Mouse (Mus musculus): ENCODE results near the gene Rab34. TPM values are rescaled to one million over a fixed set of nuclear protein-coding genes. Genes with fewer than 3 reads are reported as not detected.

The Rab34 gene
- total RNA-seq, 2 experiments from 2014 or later: 20.5 to 28.0 TPM

DNA sequence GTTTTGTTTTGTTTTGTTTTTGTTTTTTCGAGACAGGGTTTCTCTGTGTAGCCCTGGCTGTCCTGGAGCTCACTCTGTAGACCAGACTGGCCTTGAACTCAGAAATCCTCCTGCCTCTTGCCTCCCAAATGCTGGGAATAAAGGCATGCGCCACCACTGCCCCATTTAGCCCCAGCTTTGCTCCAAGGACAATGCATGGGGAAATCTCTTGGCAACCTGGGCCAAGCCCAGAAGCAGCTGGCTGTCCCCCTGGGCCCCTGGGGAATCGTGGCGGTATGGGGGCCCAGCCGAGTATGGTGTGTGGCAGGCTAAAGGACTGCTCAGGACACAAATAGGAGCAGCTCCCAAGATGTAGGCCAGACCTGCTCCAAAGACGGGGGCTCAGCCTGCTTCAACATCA, 16.1 kb downstream of the Rab34 start:
- intact Hi-C loops (cut with DNase I): no loop called here

DNA sequence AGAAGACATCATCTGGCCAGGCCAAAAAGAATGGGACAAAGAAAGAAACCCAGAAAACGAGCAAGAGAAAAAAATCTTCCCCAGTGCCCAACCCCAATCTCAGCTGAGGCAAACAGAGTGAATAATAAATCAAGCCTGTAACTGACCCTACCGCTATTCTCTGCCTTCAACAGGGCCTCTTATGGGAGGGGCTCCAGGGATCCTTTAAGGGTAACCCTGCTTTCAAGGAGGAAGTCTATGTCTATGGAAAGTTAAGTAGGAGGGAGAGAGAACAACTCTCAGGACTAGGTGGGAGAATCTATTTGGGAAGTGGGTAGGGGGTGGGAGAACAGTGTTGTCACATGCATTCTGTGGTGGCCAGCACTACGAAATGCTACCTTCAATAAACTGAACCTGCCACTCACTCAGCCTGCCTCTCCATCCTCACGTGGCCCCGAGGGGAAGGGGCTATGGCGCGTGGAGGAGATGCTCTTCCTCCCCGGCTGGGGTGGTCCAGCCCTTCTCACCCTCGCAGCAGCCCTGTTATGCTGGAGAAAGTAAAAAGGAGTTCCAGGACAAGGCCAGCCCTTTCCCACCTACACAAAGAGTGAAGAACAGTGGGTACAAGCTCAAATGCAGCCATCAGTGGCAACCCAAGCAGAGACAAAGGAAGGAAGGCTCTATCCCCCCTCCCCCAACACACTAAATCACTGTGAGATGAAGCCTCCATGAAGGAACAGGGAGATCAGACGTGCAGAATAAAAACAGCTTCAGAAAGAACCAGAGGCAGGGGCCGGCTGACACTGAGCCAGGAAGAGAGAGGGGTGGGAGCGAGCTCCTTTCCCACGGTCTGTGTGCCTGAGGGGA, 17.4 kb downstream of the Rab34 start:
- intact Hi-C loops (cut with DNase I): no loop called here
- DNase-seq (ENCODE audit: low spot score in 2 of 2): no peak

More for the DNA sequence above, 16.1 kb downstream of the Rab34 start:
- DNase-seq (ENCODE audit: low spot score in 2 of 2): no peak

DNA sequence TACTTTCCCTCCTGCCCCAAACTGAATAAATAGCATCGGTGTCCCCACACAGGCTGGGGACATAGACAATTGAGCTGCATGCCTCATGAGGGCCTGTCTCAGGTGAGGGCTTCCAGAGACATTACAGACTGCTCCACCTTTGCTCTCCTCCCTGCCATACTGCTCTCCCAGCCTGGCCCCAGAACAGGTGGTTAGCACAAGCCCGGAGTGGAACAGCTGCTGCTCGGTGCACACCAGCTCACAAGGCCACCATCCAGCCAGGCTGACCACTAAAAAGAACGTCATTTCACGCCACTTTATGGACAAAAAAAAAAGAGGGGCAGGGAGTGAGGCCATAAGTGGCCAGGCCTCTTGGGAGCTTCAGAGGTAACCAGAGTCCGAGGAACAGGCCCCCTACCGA, 19.0 kb downstream of the Rab34 start:
- intact Hi-C loops (cut with DNase I): no loop called here
- no peak for DNase-seq (ENCODE audit: low spot score in 2 of 2)

DNA sequence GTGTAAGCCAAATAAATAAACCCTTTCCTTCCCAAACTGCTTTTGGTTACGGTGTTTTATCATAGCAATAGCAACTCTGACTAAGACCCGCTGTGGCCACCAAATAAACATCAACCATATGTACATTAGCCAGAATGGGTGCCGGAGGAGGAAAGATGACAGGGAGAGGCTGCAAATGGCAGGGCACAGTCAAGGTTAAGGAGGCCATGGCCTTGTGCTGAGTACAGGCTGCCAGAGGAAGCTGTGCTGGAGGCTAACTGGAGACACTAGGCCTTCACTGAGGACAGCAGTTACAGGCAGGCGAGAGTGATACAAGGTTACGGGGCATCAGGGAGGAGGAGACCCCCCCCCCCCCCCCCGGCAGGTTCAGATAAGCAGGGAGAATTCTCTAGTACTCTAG, 21.7 kb downstream of the Rab34 start:
- intact Hi-C loops (cut with DNase I): no loop called here

GRCm38 (mm10) chr11:78210615-78211014, 22.4 kb downstream of the Rab34 start:
- no peak for DNase-seq (ENCODE audit: low spot score in 2 of 2)
- intact Hi-C loops (cut with DNase I): no loop called here

More for the DNA sequence above, 21.7 kb downstream of the Rab34 start:
- no peak for DNase-seq (ENCODE audit: low spot score in 2 of 2)

GRCm38 (mm10) chr11:78211513-78211912, 23.3 kb downstream of the Rab34 start:
- intact Hi-C loops (cut with DNase I): no loop called here
- DNase-seq (ENCODE audit: low spot score in 2 of 2): no peak

DNA sequence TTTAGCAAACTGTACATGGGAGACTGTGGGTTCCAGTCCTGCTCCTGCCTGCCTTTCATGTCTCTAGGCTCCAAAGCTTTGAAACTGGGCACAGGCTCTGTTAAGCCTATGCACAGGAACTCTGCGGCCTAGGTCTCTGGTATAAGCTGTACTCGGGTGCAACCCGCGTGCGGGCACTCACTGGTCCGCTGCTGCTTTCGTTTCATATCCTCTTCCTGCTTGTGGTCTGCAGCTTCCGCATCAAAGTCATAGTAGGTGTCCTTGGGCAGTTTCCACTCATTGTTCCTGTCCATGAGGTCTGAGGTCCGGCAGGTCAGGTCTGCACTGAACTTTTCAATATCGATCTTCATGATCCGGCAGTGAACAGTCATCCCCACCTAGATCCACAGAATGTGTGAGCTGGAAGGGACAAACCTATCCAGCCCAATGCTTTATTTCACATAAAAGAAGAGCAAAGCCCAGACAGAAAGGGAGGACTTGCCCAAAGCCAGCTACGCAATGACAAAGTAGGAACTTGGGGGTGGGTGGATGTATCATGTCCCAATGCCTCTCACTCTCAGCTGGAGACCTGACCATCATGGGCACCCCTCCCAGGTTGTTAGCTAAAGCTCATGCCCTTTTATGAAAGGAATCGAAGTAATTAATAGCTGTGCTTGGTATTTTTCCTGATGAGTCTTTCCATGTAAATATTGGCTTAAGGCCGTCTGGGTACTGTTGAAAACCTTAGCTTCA, 25.0 kb downstream of the Rab34 start:
- DNase-seq (ENCODE audit: low spot score in 2 of 2): no peak
- intact Hi-C loops (cut with DNase I): no loop called here

- DNase-seq (ENCODE audit: low spot score in 2 of 2): no peak
- intact Hi-C loops (cut with DNase I): no loop called here
These were observed 27.6 kb downstream of the Rab34 start for GRCm38 (mm10) chr11:78215709-78216317.

- intact Hi-C loops (cut with DNase I): no loop called here
- DNase-seq (ENCODE audit: low spot score in 2 of 2): no peak
These were observed 35.4 kb downstream of the Rab34 start for GRCm38 (mm10) chr11:78223586-78223985.

DNA sequence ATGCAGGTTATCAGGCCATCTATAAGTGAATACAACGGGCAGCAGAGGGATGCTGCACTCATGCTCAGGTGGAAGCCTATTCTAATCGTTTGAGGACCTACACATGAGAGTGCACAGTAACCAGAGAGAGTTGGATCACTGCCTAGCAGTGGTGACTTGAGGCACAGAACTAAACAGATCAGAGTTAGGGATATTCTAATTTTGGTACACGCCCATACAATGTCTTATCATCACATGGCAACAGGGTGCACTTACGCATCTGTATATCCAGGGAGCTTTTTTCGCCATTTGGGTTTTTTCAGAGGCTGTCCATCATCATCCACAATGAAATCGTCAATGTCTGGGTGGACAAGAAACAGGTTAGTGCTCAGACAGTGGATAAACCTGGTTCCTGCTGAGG, 43.3 kb downstream of the Rab34 start:
- DNase-seq (ENCODE audit: low spot score in 2 of 2): no peak
- intact Hi-C loops (cut with DNase I): no loop called here

DNA sequence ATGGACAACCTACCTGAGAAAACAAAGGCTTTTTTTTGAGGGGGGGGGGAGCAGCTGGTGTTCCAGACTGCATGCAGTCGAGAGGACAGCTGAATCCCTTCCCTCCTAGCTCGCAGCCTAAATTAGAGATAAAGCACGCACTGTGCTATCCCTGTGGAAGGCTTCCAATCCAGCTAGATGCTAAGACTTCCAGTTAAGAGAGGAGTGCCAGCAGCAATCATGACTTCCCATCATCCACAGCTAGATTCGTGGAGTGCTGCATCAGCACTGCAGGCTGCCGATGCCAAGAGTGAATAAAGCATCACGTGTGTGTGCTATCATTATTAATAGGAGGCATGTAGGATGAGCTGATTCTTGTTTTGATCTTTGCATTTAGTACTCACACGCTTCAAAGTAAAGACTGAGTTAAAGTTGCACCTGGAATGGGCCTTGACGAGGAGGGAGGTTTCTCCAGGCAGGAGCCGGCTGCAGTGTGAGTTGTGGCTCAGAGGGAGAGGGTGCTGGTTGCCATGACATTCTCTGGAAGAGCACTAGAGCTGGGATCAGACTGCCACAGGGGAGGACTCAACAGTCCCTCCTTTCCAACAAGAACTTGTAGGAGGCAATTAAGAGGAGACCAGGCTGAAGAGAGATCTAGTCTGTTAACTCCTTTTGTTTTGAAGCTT, 52.1 kb downstream of the Rab34 start:
- intact Hi-C loops (cut with DNase I): no loop called here
- DNase-seq (ENCODE audit: low spot score in 2 of 2): peak; percentile 65 to 70

Small RNA genes within 50 kb of the gene (microRNA-seq; reads per million reads assigned to microRNA genes)
- gene Mir7653: 1.0 reads per million

Other genes with a start within 250 kb of the Rab34 start
- 10 to 100 TPM; 51.7 to 63.6 TPM for gene Phf12, start 205.7 kb upstream of the Rab34 start, total RNA-seq (2021)
- 1 to 10 TPM; 7.2 to 8.0 TPM for gene Dhrs13, start 156.2 kb upstream of the Rab34 start, total RNA-seq (2021)
- 100 to 1,000 TPM in 1 of 2 experiments, 10 to 100 TPM in 1; 89.5 to 103 TPM for gene Flot2, start 150.5 kb upstream of the Rab34 start, total RNA-seq (2021)
- gene Eral1, start 108.0 kb upstream of the Rab34 start, total RNA-seq (2021): 10 to 100 TPM; 18.9 to 19.1 TPM
- 10 to 100 TPM; 29.0 to 29.7 TPM for gene Fam222b, start 93.8 kb upstream of the Rab34 start, total RNA-seq (2021)
- 10 to 100 TPM; 10.5 to 12.5 TPM for gene Traf4, start 22.8 kb upstream of the Rab34 start, total RNA-seq (2021)
- 1 to 10 TPM; 2.7 to 3.2 TPM for gene Nek8, start 11.8 kb upstream of the Rab34 start, total RNA-seq (2021)
- 10 to 100 TPM; 32.5 to 36.1 TPM for gene Tlcd1, start 11.7 kb upstream of the Rab34 start, total RNA-seq (2021)
- gene Rpl23a, start 4.8 kb upstream of the Rab34 start, total RNA-seq (2021): 100 to 1,000 TPM; 673 to 732 TPM
- gene Proca1, start 5.0 kb downstream of the Rab34 start, total RNA-seq (2021): 1 to 10 TPM; 6.6 to 8.7 TPM
- 10 to 100 TPM; 61.0 to 64.6 TPM for gene Sdf2, start 57.3 kb downstream of the Rab34 start, total RNA-seq (2021)
- 100 to 1,000 TPM in 1 of 2 experiments, 10 to 100 TPM in 1; 95.1 to 100 TPM for gene Supt6, start 57.6 kb downstream of the Rab34 start, total RNA-seq (2021)
- 100 to 1,000 TPM; 177 TPM for gene 2610507B11Rik, start 73.3 kb downstream of the Rab34 start, total RNA-seq (2021)
- 10 to 100 TPM; 11.3 to 25.5 TPM for gene BC030499, start 102.4 kb downstream of the Rab34 start, total RNA-seq (2021)
- gene Spag5, start 113.1 kb downstream of the Rab34 start, total RNA-seq (2021): 10 to 100 TPM in 1 of 2 experiments, 1 to 10 TPM in 1; 7.3 to 13.8 TPM
- 100 to 1,000 TPM; 746 to 852 TPM for gene Aldoc, start 134.5 kb downstream of the Rab34 start, total RNA-seq (2021)
- gene Pigs, start 140.0 kb downstream of the Rab34 start, total RNA-seq (2021): 10 to 100 TPM; 64.4 to 68.5 TPM
- 10 to 100 TPM; 30.6 to 31.3 TPM for gene Unc119, start 155.1 kb downstream of the Rab34 start, total RNA-seq (2021)
- gene Foxn1, start 198.1 kb downstream of the Rab34 start, total RNA-seq (2021): not detected
- not detected for gene Slc13a2, start 233.8 kb downstream of the Rab34 start, total RNA-seq (2021)

All from left cerebral cortex, postnatal 36 days (tissue).